Comparison of ENCODE assay signal across 16 mouse cellular contexts in genomic region chr4:136847166-136847565, GRCm38 (mm10). TPM values are rescaled to one million over a fixed set of nuclear protein-coding genes. Genes with fewer than 3 reads are reported as not detected.
"Had no signal": no experiment of that assay in that cellular context is flagged by ENCODE, and none has a peak within 500 bp of the region (broad histone marks: within the 10 kb centered on the region; RNA-seq: fewer than 3 reads in every experiment).

No protein-coding gene starts in this region.

- H3K9ac ChIP-seq: neural tube, embryonic 15.5 days; stomach, embryonic 15.5 days had no signal

- H3K4me3 ChIP-seq: neural tube, embryonic 15.5 days; stomach, embryonic 15.5 days had no signal

- DNase-seq: retina, postnatal 1 day; right cerebral cortex, adult 18-20 months; right cerebral cortex, postnatal 14 days; right cerebral cortex, postnatal 25 days; right cerebral cortex, postnatal 4 days; spleen, adult 18-20 months; thymus, adult 18-20 months; thymus, adult 2 months; thymus, postnatal 14 days; thymus, postnatal 25 days; thymus, postnatal 36 days; thymus, postnatal 4 days had no signal

- H3K27ac ChIP-seq: neural tube, embryonic 15.5 days; stomach, embryonic 15.5 days; stomach, postnatal 0 days had no signal

- H3K4me1 ChIP-seq: stomach, embryonic 15.5 days had no signal

- H3K36me3 ChIP-seq: neural tube, embryonic 15.5 days; stomach, embryonic 15.5 days had no signal

- H3K27me3 ChIP-seq: neural tube, embryonic 15.5 days; stomach, embryonic 15.5 days had no signal

- H3K9me3 ChIP-seq: neural tube, embryonic 15.5 days; stomach, embryonic 15.5 days had no signal

- H3K4me2 ChIP-seq: neural tube, embryonic 15.5 days; stomach, embryonic 15.5 days had no signal

RNA-seq across cellular contexts. Expression of gene Ephb2, which starts 11.4 kb away (rescaled TPM):
- total RNA-seq: neutrophil, adult 5-6 weeks had no signal

RNA-seq across cellular contexts. Expression of gene C1qb, which starts 38.8 kb away (rescaled TPM):
- total RNA-seq: neutrophil, adult 5-6 weeks had no signal

RNA-seq across cellular contexts. Expression of gene C1qc, which starts 45.7 kb away (rescaled TPM):
- total RNA-seq: neutrophil, adult 5-6 weeks had no signal

RNA-seq across cellular contexts. Expression of gene C1qa, which starts 51.4 kb away (rescaled TPM):
- total RNA-seq: neutrophil, adult 5-6 weeks had no signal
